Mouse (Mus musculus): Measurements from ENCODE around the gene Slc27a1. TPM values are rescaled to one million over a fixed set of nuclear protein-coding genes. Genes with fewer than 3 reads are reported as not detected.
A peak's percentile ranks its signal among the peaks of the same experiment; 100 is the strongest.

Slc27a1 gene
- total and polyA plus RNA-seq, 2 experiments from 2014 or later = 102 to 133 TPM

GRCm38 (mm10) chr8:71594324-71594722 is 25.6 kb downstream of the Slc27a1 start:
- H3K27me3 ChIP-seq (ENCODE audit: insufficient read depth, low read length) = no peaks in the 10 kb centered on the region
- no peak overlapping the region for H3K4me3 ChIP-seq (ENCODE audit: low read depth, low read length)
- peaks cover 10% of the 10 kb centered on the region for H3K4me1 ChIP-seq (ENCODE audit: insufficient read depth)
- DNase-seq (no peak), ATAC-seq (no peak)
- no peak overlapping the region for H3K4me2 ChIP-seq (ENCODE audit: low read depth)
- H3K9ac ChIP-seq = no peak overlapping the region
- TF ChIP-seq CTCF (IDR thresholded peaks at IDR 0.05; ENCODE audit: low read depth) = no peak
- no peak overlapping the region for H3K27ac ChIP-seq (ENCODE audit: low read depth, low read length)
- H3K9me3 ChIP-seq (ENCODE audit: low read length) = no peaks in the 10 kb centered on the region
- 94% methylated on average over 4 of the region's 4 CpGs for WGBS
- H3K36me3 ChIP-seq (ENCODE audit: insufficient read depth) = peaks cover 5% of the 10 kb centered on the region; the same call in 1 of the 2 replicates

DNA sequence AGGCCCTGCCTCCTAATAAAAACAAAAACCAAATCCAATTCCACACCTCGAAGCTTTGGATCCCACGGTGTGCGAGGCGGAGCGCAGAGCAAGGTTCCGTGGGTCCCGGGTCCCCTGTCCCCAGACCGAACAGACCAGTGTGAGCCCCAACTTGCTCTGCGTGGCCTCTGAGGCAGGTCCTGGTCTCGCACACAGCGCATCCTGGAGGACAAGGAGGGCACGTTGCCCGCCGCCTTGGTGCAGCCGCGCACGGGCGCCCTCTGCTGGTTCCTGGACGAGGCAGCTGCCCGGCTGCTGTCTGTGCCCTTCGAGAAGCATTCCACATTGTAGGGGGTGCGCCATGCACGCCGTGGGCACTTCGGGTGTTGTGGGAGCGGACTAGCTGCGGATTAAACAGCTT is 27.2 kb downstream of the Slc27a1 start:
- ATAC-seq = peak; percentile 53
- TF ChIP-seq CTCF (IDR thresholded peaks at IDR 0.05; ENCODE audit: low read depth) = peak; percentile 100
- H3K4me1 ChIP-seq (ENCODE audit: insufficient read depth) = peaks cover 10% of the 10 kb centered on the region
- DNase-seq = peak; percentile 89
- H3K36me3 ChIP-seq (ENCODE audit: insufficient read depth) = peaks cover 5% of the 10 kb centered on the region; the same call in 1 of the 2 replicates
- WGBS = 7% methylated on average over 27 of the region's 27 CpGs
- 0 out of 2 replicates have a peak overlapping the region, but pooled peaks have one; percentile 5 for H3K4me3 ChIP-seq (ENCODE audit: low read depth, low read length)
- H3K27ac ChIP-seq (ENCODE audit: low read depth, low read length) = no peak overlapping the region
- peak overlapping the region; percentile 39 for H3K4me2 ChIP-seq (ENCODE audit: low read depth)
- H3K27me3 ChIP-seq (ENCODE audit: insufficient read depth, low read length) = no peaks in the 10 kb centered on the region; the same call in 1 of the 2 replicates
- H3K9ac ChIP-seq = peak overlapping the region; percentile 31
- H3K9me3 ChIP-seq (ENCODE audit: low read length) = no peaks in the 10 kb centered on the region

GRCm38 (mm10) chr8:71596384-71596783 is 27.7 kb downstream of the Slc27a1 start:
- DNase-seq = no peak
- no peak overlapping the region for H3K4me3 ChIP-seq (ENCODE audit: low read depth, low read length)
- no peak for ATAC-seq
- peaks cover 7% of the 10 kb centered on the region; the same call in 1 of the 2 replicates for H3K4me1 ChIP-seq (ENCODE audit: insufficient read depth)
- WGBS = 60% methylated on average over 6 of the region's 6 CpGs
- H3K9ac ChIP-seq = 0 out of 2 replicates have a peak overlapping the region, but pooled peaks have one; percentile 31
- no peaks in the 10 kb centered on the region for H3K9me3 ChIP-seq (ENCODE audit: low read length)
- peaks cover 5% of the 10 kb centered on the region; the same call in 1 of the 2 replicates for H3K36me3 ChIP-seq (ENCODE audit: insufficient read depth)
- H3K27me3 ChIP-seq (ENCODE audit: insufficient read depth, low read length) = no peaks in the 10 kb centered on the region; the same call in 1 of the 2 replicates
- peak overlapping the region; percentile 39; the same call in 1 of the 2 replicates for H3K4me2 ChIP-seq (ENCODE audit: low read depth)
- TF ChIP-seq CTCF (IDR thresholded peaks at IDR 0.05; ENCODE audit: low read depth) = no peak
- no peak overlapping the region for H3K27ac ChIP-seq (ENCODE audit: low read depth, low read length)

- peaks cover 5% of the 10 kb centered on the region; the same call in 1 of the 2 replicates for H3K36me3 ChIP-seq (ENCODE audit: insufficient read depth)
- H3K27me3 ChIP-seq (ENCODE audit: insufficient read depth, low read length) = peaks cover under 1% of the 10 kb centered on the region; the same call in 1 of the 2 replicates
- H3K27ac ChIP-seq (ENCODE audit: low read depth, low read length) = no peak overlapping the region
- no peak overlapping the region for H3K4me3 ChIP-seq (ENCODE audit: low read depth, low read length)
- WGBS = 82% methylated on average over 4 of the region's 4 CpGs
- H3K4me2 ChIP-seq (ENCODE audit: low read depth) = no peak overlapping the region
- no peak for DNase-seq
- ATAC-seq = no peak
- no peak for TF ChIP-seq CTCF (IDR thresholded peaks at IDR 0.05; ENCODE audit: low read depth)
- H3K9me3 ChIP-seq (ENCODE audit: low read length) = no peaks in the 10 kb centered on the region
- H3K4me1 ChIP-seq (ENCODE audit: insufficient read depth) = peaks cover 7% of the 10 kb centered on the region; the same call in 1 of the 2 replicates
- H3K9ac ChIP-seq = no peak overlapping the region
These were observed 28.1 kb downstream of the Slc27a1 start for GRCm38 (mm10) chr8:71596798-71597197.

DNA sequence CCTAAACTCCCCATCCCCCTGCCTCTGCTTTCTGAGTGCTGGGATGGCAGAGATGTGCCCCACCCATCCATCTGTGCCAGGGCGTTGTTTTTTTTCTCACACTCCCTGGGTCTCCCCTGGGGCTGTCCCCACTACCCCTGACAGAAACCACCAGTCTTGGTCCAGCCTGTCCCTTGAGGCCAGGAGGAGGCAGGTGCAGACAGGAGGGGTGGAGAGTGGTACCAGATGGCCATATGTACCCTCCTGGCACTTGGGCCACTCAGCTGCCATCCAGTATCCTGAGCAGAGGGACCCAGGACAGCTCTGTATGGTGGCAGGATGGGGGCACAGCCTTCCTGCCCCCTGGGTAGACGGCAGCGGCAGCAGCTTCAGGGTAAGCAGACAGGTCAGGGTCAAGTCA is 28.8 kb downstream of the Slc27a1 start, which contains the start of gene Fam129c:
Gene Fam129c (plus strand): TSS at position 198 of the 400 bp plus-strand sequence.
- 74% methylated on average over 3 of the region's 3 CpGs for WGBS
- ATAC-seq = no peak
- Histone ChIP-seq H3K4me1 (ENCODE audit: insufficient read depth) (peaks cover 7% of the 10 kb centered on the region; the same call in 1 of the 2 replicates), H3K4me3 (ENCODE audit: low read depth, low read length) (no peak within 1 kb of the TSS), H3K36me3 (ENCODE audit: insufficient read depth) (peaks cover 5% of the 10 kb centered on the region; the same call in 1 of the 2 replicates), H3K27me3 (ENCODE audit: insufficient read depth, low read length) (peaks cover 4% of the 10 kb centered on the region; the same call in 1 of the 2 replicates), H3K4me2 (ENCODE audit: low read depth) (no peak within 1 kb of the TSS), H3K27ac (ENCODE audit: low read depth, low read length) (no peak within 1 kb of the TSS), H3K9ac (no peak within 1 kb of the TSS), H3K9me3 (ENCODE audit: low read length) (no peaks in the 10 kb centered on the region)
- no peak for TF ChIP-seq CTCF (IDR thresholded peaks at IDR 0.05; ENCODE audit: low read depth)
- DNase-seq = no peak

- Histone ChIP-seq H3K27ac (ENCODE audit: low read depth, low read length) (no peak overlapping the region), H3K4me2 (ENCODE audit: low read depth) (no peak overlapping the region), H3K9me3 (ENCODE audit: low read length) (no peaks in the 10 kb centered on the region), H3K4me3 (ENCODE audit: low read depth, low read length) (no peak overlapping the region), H3K9ac (no peak overlapping the region), H3K27me3 (ENCODE audit: insufficient read depth, low read length) (peaks cover 9% of the 10 kb centered on the region), H3K36me3 (ENCODE audit: insufficient read depth) (peaks cover 5% of the 10 kb centered on the region; the same call in 1 of the 2 replicates), H3K4me1 (ENCODE audit: insufficient read depth) (no peaks in the 10 kb centered on the region; the same call in 1 of the 2 replicates)
- TF ChIP-seq CTCF (IDR thresholded peaks at IDR 0.05; ENCODE audit: low read depth) = no peak
- DNase-seq (no peak), ATAC-seq (no peak)
These were observed 29.7 kb downstream of the Slc27a1 start for GRCm38 (mm10) chr8:71598375-71598774.

DNA sequence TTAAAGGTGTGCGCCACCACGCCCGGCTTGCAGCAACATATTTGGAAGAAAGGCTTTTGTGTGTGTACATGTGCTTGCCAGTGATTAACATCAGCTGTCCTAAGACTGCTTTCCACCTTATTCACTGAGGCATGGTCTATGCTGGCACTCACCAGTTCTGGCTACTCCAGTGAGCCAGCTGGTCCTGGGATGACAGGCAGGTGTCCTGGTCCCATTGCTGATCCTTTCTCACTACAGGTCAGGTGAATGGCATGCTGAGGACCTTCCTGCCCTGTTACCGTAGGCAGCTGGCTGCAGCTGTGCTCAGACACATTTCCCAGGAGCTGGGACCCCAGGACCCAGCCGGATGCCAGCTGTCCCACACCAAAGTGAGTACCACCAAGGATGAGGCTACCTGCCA is 30.2 kb downstream of the Slc27a1 start:
- no peak for DNase-seq
- Histone ChIP-seq H3K4me3 (ENCODE audit: low read depth, low read length) (no peak overlapping the region), H3K27me3 (ENCODE audit: insufficient read depth, low read length) (peaks cover 12% of the 10 kb centered on the region), H3K9ac (no peak overlapping the region), H3K9me3 (ENCODE audit: low read length) (no peaks in the 10 kb centered on the region), H3K4me1 (ENCODE audit: insufficient read depth) (no peaks in the 10 kb centered on the region), H3K4me2 (ENCODE audit: low read depth) (no peak overlapping the region), H3K27ac (ENCODE audit: low read depth, low read length) (no peak overlapping the region), H3K36me3 (ENCODE audit: insufficient read depth) (peaks cover 5% of the 10 kb centered on the region; the same call in 1 of the 2 replicates)
- 92% methylated on average over 5 of the region's 5 CpGs for WGBS
- no peak for ATAC-seq
- TF ChIP-seq CTCF (IDR thresholded peaks at IDR 0.05; ENCODE audit: low read depth) = no peak

Data from forebrain, postnatal 0 days (tissue).